Mouse (Mus musculus): ENCODE data around the gene Ppm1l. TPM values are rescaled to one million over a fixed set of nuclear protein-coding genes. Genes with fewer than 3 reads are reported as not detected.

Gene Ppm1l
- polyA plus RNA-seq, 1 experiment from 2014 or later, result 27.4 TPM

DNA sequence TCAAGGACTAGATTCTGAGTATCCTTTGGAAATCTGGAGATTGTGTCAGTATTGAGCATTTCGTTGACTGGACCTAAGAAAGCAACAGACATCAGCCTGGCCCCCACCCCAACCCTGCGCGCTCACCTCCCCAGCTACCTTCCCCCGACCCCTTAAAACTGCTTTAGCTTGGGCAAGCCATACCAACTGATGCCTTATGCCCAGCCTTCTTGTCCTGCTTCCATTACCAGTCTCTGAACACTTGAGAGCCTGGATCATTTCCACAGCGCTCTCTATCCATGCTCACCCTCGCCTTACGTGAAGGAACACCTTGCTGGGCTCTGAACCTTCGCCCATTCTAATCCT lies 41.9 kb downstream of the Ppm1l start:
- no peak overlapping the region for H3K9ac ChIP-seq
- no peak for DNase-seq (ENCODE audit: low spot score)
- peaks cover 2% of the 10 kb centered on the region; the same call in 1 of the 2 replicates for H3K4me1 ChIP-seq (replicated peaks; ENCODE audit: control insufficient read depth, insufficient read depth, low read length)
- ATAC-seq (ENCODE audit: low FRiP score), result no peak
- H3K4me3 ChIP-seq (replicated peaks; ENCODE audit: low read length), result no peak overlapping the region
- no peaks in the 10 kb centered on the region for H3K36me3 ChIP-seq (replicated peaks; ENCODE audit: control insufficient read depth, insufficient read depth)
- no peak overlapping the region for H3K4me2 ChIP-seq (replicated peaks)
- H3K27me3 ChIP-seq (ENCODE audit: control insufficient read depth, insufficient read depth, low read length), result no peaks in the 10 kb centered on the region
- WGBS, result 98% methylated on average over 8 of the region's 8 CpGs
- H3K9me3 ChIP-seq (ENCODE audit: control insufficient read depth, low read length), result no peaks in the 10 kb centered on the region
- H3K27ac ChIP-seq, result no peak overlapping the region

GRCm38 (mm10) chr3:69360263-69360895 lies 43.7 kb downstream of the Ppm1l start:
- no peak for ATAC-seq (ENCODE audit: low FRiP score)
- Histone ChIP-seq H3K36me3 (replicated peaks; ENCODE audit: control insufficient read depth, insufficient read depth) (no peaks in the 10 kb centered on the region), H3K4me2 (replicated peaks) (no peak overlapping the region), H3K27ac (no peak overlapping the region), H3K4me1 (replicated peaks; ENCODE audit: control insufficient read depth, insufficient read depth, low read length) (peaks cover 2% of the 10 kb centered on the region; the same call in 1 of the 2 replicates), H3K9ac (no peak overlapping the region), H3K27me3 (ENCODE audit: control insufficient read depth, insufficient read depth, low read length) (no peaks in the 10 kb centered on the region), H3K9me3 (ENCODE audit: control insufficient read depth, low read length) (no peaks in the 10 kb centered on the region), H3K4me3 (replicated peaks; ENCODE audit: low read length) (no peak overlapping the region)
- WGBS, result 83% methylated on average over 4 of the region's 4 CpGs
- DNase-seq (ENCODE audit: low spot score), result no peak

DNA sequence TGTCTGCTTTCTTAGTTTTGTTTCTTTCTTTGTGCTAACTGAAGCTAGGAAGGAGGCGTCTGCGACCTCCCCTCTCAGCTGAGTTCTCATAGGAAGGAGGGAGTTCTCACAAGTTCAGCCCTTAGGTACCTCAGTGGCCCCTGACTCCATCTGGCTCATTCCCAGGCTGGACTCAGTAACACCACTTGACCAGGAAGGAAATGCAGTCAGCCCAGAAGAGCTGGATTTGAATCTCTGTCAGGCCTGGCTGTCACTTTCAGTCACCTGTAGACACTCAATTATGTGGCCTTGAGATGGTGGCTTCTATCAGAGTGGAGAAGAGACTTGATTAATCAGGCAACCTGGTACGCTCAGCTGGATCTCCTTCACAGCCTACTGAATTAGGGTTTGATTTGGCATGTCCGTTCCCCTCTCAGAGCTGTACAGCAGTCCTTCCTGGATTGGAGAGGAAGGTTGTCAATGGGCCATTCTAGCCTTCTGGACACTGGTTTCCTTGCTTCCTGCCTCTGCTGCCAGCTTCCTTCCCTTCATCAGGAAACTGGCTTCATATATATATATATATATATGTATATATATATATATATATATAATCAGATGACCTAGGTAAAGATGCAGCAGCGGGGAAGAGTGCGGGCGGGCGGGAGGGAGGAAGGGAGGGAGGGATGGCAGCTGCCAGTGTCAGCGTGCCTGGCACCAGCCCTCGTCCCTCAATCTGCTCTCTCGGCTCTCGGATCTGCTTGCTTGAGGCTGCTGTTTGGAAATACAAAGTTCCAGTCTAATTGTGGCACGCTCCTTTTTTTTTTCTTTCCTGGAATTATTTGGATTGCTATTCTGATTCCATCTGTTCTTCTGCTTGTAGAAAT lies 45.1 kb downstream of the Ppm1l start:
- WGBS, result 75% methylated on average over 13 of the region's 13 CpGs
- no peak for DNase-seq (ENCODE audit: low spot score)
- Histone ChIP-seq H3K36me3 (replicated peaks; ENCODE audit: control insufficient read depth, insufficient read depth) (no peaks in the 10 kb centered on the region), H3K9ac (no peak overlapping the region), H3K9me3 (ENCODE audit: control insufficient read depth, low read length) (no peaks in the 10 kb centered on the region), H3K4me3 (replicated peaks; ENCODE audit: low read length) (no peak overlapping the region), H3K4me1 (replicated peaks; ENCODE audit: control insufficient read depth, insufficient read depth, low read length) (peaks cover 2% of the 10 kb centered on the region; the same call in 1 of the 2 replicates), H3K4me2 (replicated peaks) (no peak overlapping the region), H3K27ac (peak overlapping the region; percentile 32), H3K27me3 (ENCODE audit: control insufficient read depth, insufficient read depth, low read length) (no peaks in the 10 kb centered on the region)
- no peak for ATAC-seq (ENCODE audit: low FRiP score)

GRCm38 (mm10) chr3:69362350-69362790 lies 45.7 kb downstream of the Ppm1l start:
- no peaks in the 10 kb centered on the region for H3K9me3 ChIP-seq (ENCODE audit: control insufficient read depth, low read length)
- H3K36me3 ChIP-seq (replicated peaks; ENCODE audit: control insufficient read depth, insufficient read depth), result no peaks in the 10 kb centered on the region
- peaks cover 2% of the 10 kb centered on the region; the same call in 1 of the 2 replicates for H3K4me1 ChIP-seq (replicated peaks; ENCODE audit: control insufficient read depth, insufficient read depth, low read length)
- no peak for ATAC-seq (ENCODE audit: low FRiP score)
- no peak overlapping the region for H3K4me3 ChIP-seq (replicated peaks; ENCODE audit: low read length)
- no peaks in the 10 kb centered on the region for H3K27me3 ChIP-seq (ENCODE audit: control insufficient read depth, insufficient read depth, low read length)
- WGBS, result 66% methylated on average over 5 of the region's 5 CpGs
- no peak for DNase-seq (ENCODE audit: low spot score)
- H3K4me2 ChIP-seq (replicated peaks), result no peak overlapping the region
- peak overlapping the region; percentile 52; the same call in 1 of the 2 replicates for H3K27ac ChIP-seq
- no peak overlapping the region for H3K9ac ChIP-seq

DNA sequence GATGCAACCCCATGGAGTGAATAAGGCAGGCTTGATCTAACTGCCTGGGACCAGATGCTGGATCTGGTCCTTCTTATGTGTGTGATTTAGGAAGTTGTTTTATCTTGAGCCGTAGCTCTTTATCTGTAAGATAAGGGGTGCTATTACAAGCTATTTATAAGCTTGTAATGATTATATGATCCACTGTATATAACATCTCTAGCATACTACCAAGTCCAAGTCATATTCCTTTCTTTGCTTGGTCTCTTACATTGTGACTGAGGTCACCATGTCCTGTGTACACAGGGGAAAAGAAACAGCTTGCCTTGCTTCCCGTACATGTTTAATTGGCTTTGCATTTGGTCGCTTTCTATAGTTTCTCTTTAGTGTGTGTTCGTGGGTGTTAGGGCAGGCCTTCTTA lies 46.2 kb downstream of the Ppm1l start:
- Histone ChIP-seq H3K9me3 (ENCODE audit: control insufficient read depth, low read length) (no peaks in the 10 kb centered on the region), H3K36me3 (replicated peaks; ENCODE audit: control insufficient read depth, insufficient read depth) (no peaks in the 10 kb centered on the region), H3K4me3 (replicated peaks; ENCODE audit: low read length) (no peak overlapping the region), H3K27me3 (ENCODE audit: control insufficient read depth, insufficient read depth, low read length) (no peaks in the 10 kb centered on the region), H3K4me2 (replicated peaks) (no peak overlapping the region), H3K9ac (no peak overlapping the region), H3K4me1 (replicated peaks; ENCODE audit: control insufficient read depth, insufficient read depth, low read length) (peaks cover 2% of the 10 kb centered on the region; the same call in 1 of the 2 replicates), H3K27ac (0 out of 2 replicates have a peak overlapping the region, but pooled peaks have one; percentile 52)
- WGBS, result 69% methylated on average over 4 of the region's 4 CpGs
- no peak for DNase-seq (ENCODE audit: low spot score)
- no peak for ATAC-seq (ENCODE audit: low FRiP score)

- H3K9me3 ChIP-seq (ENCODE audit: control insufficient read depth, low read length), result no peaks in the 10 kb centered on the region
- peaks cover 2% of the 10 kb centered on the region; the same call in 1 of the 2 replicates for H3K4me1 ChIP-seq (replicated peaks; ENCODE audit: control insufficient read depth, insufficient read depth, low read length)
- H3K27me3 ChIP-seq (ENCODE audit: control insufficient read depth, insufficient read depth, low read length), result no peaks in the 10 kb centered on the region
- ATAC-seq (ENCODE audit: low FRiP score) (no peak), DNase-seq (ENCODE audit: low spot score) (no peak)
- H3K9ac ChIP-seq, result no peak overlapping the region
- no peak overlapping the region for H3K4me3 ChIP-seq (replicated peaks; ENCODE audit: low read length)
- no peak overlapping the region for H3K27ac ChIP-seq
- WGBS, result 80% methylated on average over 6 of the region's 6 CpGs
- H3K36me3 ChIP-seq (replicated peaks; ENCODE audit: control insufficient read depth, insufficient read depth), result no peaks in the 10 kb centered on the region
- H3K4me2 ChIP-seq (replicated peaks), result no peak overlapping the region
Observed at GRCm38 (mm10) chr3:69364151-69364550, 47.5 kb downstream of the Ppm1l start.

DNA sequence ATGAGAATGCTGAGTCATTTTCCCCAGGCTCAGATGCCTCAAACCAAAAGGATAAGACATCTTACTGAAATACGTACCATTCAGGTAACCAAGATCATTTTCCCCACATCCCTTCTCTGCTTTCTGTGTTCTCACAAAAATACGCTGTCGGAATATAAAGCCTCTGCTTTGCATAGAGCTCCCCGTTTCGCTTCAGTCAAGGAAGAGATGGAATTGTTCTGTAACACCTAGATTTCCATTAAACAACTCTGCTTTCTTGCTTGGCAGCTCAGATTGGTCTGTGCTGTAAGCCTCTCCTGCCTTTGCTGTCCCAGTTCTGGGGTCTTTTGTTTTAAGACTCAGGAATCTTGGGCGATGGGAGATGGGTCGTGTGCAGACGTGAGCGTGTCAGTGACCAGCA lies 51.3 kb downstream of the Ppm1l start:
- no peak overlapping the region for H3K4me2 ChIP-seq (replicated peaks)
- H3K4me1 ChIP-seq (replicated peaks; ENCODE audit: control insufficient read depth, insufficient read depth, low read length), result no peaks in the 10 kb centered on the region
- ATAC-seq (ENCODE audit: low FRiP score) (no peak), DNase-seq (ENCODE audit: low spot score) (no peak)
- H3K27ac ChIP-seq, result no peak overlapping the region
- H3K9ac ChIP-seq, result no peak overlapping the region
- no peak overlapping the region for H3K4me3 ChIP-seq (replicated peaks; ENCODE audit: low read length)
- H3K9me3 ChIP-seq (ENCODE audit: control insufficient read depth, low read length), result no peaks in the 10 kb centered on the region
- no peaks in the 10 kb centered on the region for H3K27me3 ChIP-seq (ENCODE audit: control insufficient read depth, insufficient read depth, low read length)
- no peaks in the 10 kb centered on the region for H3K36me3 ChIP-seq (replicated peaks; ENCODE audit: control insufficient read depth, insufficient read depth)
- 91% methylated on average over 9 of the region's 9 CpGs for WGBS

DNA sequence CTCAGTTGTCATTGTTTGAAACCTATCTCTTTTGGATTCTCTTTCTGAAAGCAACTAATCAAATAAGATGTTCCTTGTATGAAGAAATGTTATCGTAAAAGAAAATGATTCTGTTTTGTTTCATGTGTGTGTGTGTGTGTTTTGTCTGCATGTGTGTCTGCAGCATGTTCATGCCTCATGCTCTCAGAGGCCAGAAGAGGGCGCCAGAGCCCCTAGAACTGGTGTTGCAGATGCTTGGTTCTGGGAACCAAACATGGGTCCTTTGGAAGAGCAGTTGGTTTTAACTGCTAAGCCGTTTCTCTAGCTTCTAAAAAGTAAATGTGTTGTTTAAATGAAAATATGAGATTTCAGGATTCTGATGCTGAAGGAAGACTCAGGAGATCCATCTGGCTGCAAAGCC lies 56.1 kb downstream of the Ppm1l start:
- Histone ChIP-seq H3K36me3 (replicated peaks; ENCODE audit: control insufficient read depth, insufficient read depth) (no peaks in the 10 kb centered on the region), H3K9ac (no peak overlapping the region), H3K9me3 (ENCODE audit: control insufficient read depth, low read length) (no peaks in the 10 kb centered on the region), H3K4me1 (replicated peaks; ENCODE audit: control insufficient read depth, insufficient read depth, low read length) (no peaks in the 10 kb centered on the region; the same call in 1 of the 2 replicates), H3K27ac (no peak overlapping the region), H3K4me2 (replicated peaks) (no peak overlapping the region), H3K4me3 (replicated peaks; ENCODE audit: low read length) (no peak overlapping the region), H3K27me3 (ENCODE audit: control insufficient read depth, insufficient read depth, low read length) (no peaks in the 10 kb centered on the region)
- no peak for ATAC-seq (ENCODE audit: low FRiP score)
- no peak for DNase-seq (ENCODE audit: low spot score)
- 82% methylated on average over 3 of the region's 3 CpGs for WGBS

- Histone ChIP-seq H3K4me3 (replicated peaks; ENCODE audit: low read length) (no peak overlapping the region), H3K9me3 (ENCODE audit: control insufficient read depth, low read length) (no peaks in the 10 kb centered on the region), H3K36me3 (replicated peaks; ENCODE audit: control insufficient read depth, insufficient read depth) (no peaks in the 10 kb centered on the region), H3K4me1 (replicated peaks; ENCODE audit: control insufficient read depth, insufficient read depth, low read length) (no peaks in the 10 kb centered on the region; the same call in 1 of the 2 replicates), H3K4me2 (replicated peaks) (no peak overlapping the region), H3K27ac (no peak overlapping the region), H3K9ac (no peak overlapping the region), H3K27me3 (ENCODE audit: control insufficient read depth, insufficient read depth, low read length) (no peaks in the 10 kb centered on the region)
- ATAC-seq (ENCODE audit: low FRiP score) (peak; percentile 65; the same call in 1 of the 2 replicates), DNase-seq (ENCODE audit: low spot score) (peak; percentile 79)
- 57% methylated on average over 10 of the region's 10 CpGs for WGBS
Observed at GRCm38 (mm10) chr3:69373544-69374306, 57.1 kb downstream of the Ppm1l start.
